Mouse (Mus musculus) cerebellum, adult 2 months (tissue): ENCODE results near the gene Ip6k3.

ENCODE experiments used
- CTCF ChIP-seq: fragments of 200-500 bp; IDR thresholded peaks from 2 replicates; pipeline ENCODE4 v1.5.1; 2011; ENCODE audit warnings: low read depth, mild to moderate bottlenecking, control low read depth, low read length, moderate library complexity, borderline replicate concordance; ENCODE audit not compliant: insufficient read depth
- POLR2A ChIP-seq: fragments of 200-500 bp; IDR thresholded peaks from 2 replicates; pipeline ENCODE4 v1.6.1; 2011; ENCODE audit warnings: low read length, control low read depth, borderline replicate concordance; ENCODE audit not compliant: insufficient read depth

DNA sequence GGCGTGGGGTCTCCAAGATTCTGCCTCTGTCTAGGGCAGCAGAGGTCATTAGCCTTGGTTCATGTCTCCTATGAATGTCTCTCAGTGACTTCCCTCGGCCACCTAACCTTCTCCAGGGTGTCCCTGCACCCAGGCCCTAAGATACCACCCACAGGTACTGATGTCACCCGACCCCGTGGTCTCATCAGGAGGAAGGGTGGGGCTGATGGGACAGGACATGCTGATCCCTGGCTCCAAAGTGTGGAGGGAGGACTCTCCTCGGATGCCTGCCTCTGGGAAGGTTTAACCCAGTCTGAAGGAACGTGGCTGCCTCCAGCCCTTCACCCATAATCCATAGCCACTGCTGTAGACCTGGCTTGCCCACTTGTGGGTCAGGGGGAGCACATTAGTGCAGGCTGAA is 694 bp downstream of the Ip6k3 start:
- TF ChIP-seq CTCF (no peak), POLR2A (no peak)
